9 mouse cellular contexts compared by ENCODE assay signal in genomic region chr10:122856040-122856764, GRCm38 (mm10).
DNase-seq lines count a peak whose midpoint lies in the region; ATAC-seq lines count a peak whose summit lies in the region.
"Had no signal": no experiment of that assay in that cellular context is flagged by ENCODE, and none has a peak within 500 bp of the region (broad histone marks: within the 10 kb centered on the region; RNA-seq: fewer than 3 reads in every experiment).

No protein-coding gene starts in this region.

- H3K4me3 ChIP-seq in hindbrain, embryonic 15.5 days = no peak overlapping the region
- H3K4me3 ChIP-seq in hindbrain, embryonic 10.5 days = no peak overlapping the region
- no peak overlapping the region for H3K4me3 ChIP-seq in heart, embryonic 16.5 days (ENCODE audit: low read length)
- no peak overlapping the region for H3K4me3 ChIP-seq in limb, embryonic 10.5 days

- H3K27me3 ChIP-seq in hindbrain, embryonic 15.5 days = no peaks in the 10 kb centered on the region
- H3K27me3 ChIP-seq in hindbrain, embryonic 10.5 days (ENCODE audit: insufficient read depth, poor library complexity, severe bottlenecking) = no peaks in the 10 kb centered on the region
- no peaks in the 10 kb centered on the region for H3K27me3 ChIP-seq in heart, embryonic 16.5 days (ENCODE audit: control insufficient read depth, insufficient read depth, low read length)
- H3K27me3 ChIP-seq in limb, embryonic 10.5 days (ENCODE audit: low read depth, poor library complexity, severe bottlenecking) = no peaks in the 10 kb centered on the region

- H3K36me3 ChIP-seq in hindbrain, embryonic 15.5 days = no peaks in the 10 kb centered on the region
- no peaks in the 10 kb centered on the region for H3K36me3 ChIP-seq in hindbrain, embryonic 10.5 days
- no peaks in the 10 kb centered on the region for H3K36me3 ChIP-seq in heart, embryonic 16.5 days (ENCODE audit: control insufficient read depth, insufficient read depth)
- no peaks in the 10 kb centered on the region for H3K36me3 ChIP-seq in limb, embryonic 10.5 days

- 0 out of 2 replicates have a peak overlapping the region, but pooled peaks have one; percentile 14 for H3K27ac ChIP-seq in hindbrain, embryonic 15.5 days (replicated peaks)
- H3K27ac ChIP-seq in hindbrain, embryonic 10.5 days = no peak overlapping the region
- H3K27ac ChIP-seq in heart, embryonic 16.5 days (ENCODE audit: low read length) = peak overlapping the region; percentile 86
- peak overlapping the region; percentile 50; the same call in 1 of the 2 replicates for H3K27ac ChIP-seq in limb, embryonic 10.5 days

- 72% methylated on average over 17 of the region's 17 CpGs for WGBS in hindbrain, embryonic 15.5 days
- WGBS in hindbrain, embryonic 10.5 days = 83% methylated on average over 17 of the region's 17 CpGs
- 61% methylated on average over 17 of the region's 17 CpGs for WGBS in heart, embryonic 16.5 days
- WGBS in limb, embryonic 10.5 days = 83% methylated on average over 17 of the region's 17 CpGs

- H3K9ac ChIP-seq in hindbrain, embryonic 15.5 days = no peak overlapping the region
- H3K9ac ChIP-seq in heart, embryonic 16.5 days (ENCODE audit: low read length) = peak overlapping the region; percentile 20

- DNase-seq in hindbrain, embryonic 10.5 days (ENCODE audit: low spot score) = no peak
- no peak for DNase-seq in limb, embryonic 10.5 days (ENCODE audit: low spot score)
- DNase-seq in cerebellum, adult 11-12 months = no peak
- DNase-seq in cerebellum, adult 9-10 months = no peak

- H3K4me1 ChIP-seq in hindbrain, embryonic 15.5 days (replicated peaks) = peaks cover 8% of the 10 kb centered on the region; the same call in 1 of the 2 replicates
- H3K4me1 ChIP-seq in hindbrain, embryonic 10.5 days (replicated peaks) = peaks cover 34% of the 10 kb centered on the region
- peaks cover 44% of the 10 kb centered on the region for H3K4me1 ChIP-seq in heart, embryonic 16.5 days (ENCODE audit: control insufficient read depth, insufficient read depth, low read length)
- peaks cover 21% of the 10 kb centered on the region for H3K4me1 ChIP-seq in limb, embryonic 10.5 days

- no peaks in the 10 kb centered on the region for H3K9me3 ChIP-seq in hindbrain, embryonic 15.5 days
- H3K9me3 ChIP-seq in hindbrain, embryonic 10.5 days = no peaks in the 10 kb centered on the region
- H3K9me3 ChIP-seq in heart, embryonic 16.5 days (replicated peaks; ENCODE audit: control insufficient read depth, low read length) = no peaks in the 10 kb centered on the region
- H3K9me3 ChIP-seq in limb, embryonic 10.5 days (replicated peaks) = no peaks in the 10 kb centered on the region

- H3K4me2 ChIP-seq in hindbrain, embryonic 15.5 days = no peak overlapping the region
- no peak overlapping the region for H3K4me2 ChIP-seq in heart, embryonic 16.5 days (ENCODE audit: low read depth, low read length)
- H3K4me2 ChIP-seq: liver, embryonic 11.5 days had no signal

- ATAC-seq in hindbrain, embryonic 15.5 days (ENCODE audit: low FRiP score, low read depth) = no peak
- ATAC-seq in common myeloid progenitor, adult 5-6 weeks (replicated peaks; ENCODE audit: low read depth, poor library complexity, severe bottlenecking) = 0 out of 2 replicates have a peak, but pooled peaks have one; percentile 32
- ATAC-seq in heart, embryonic 16.5 days (replicated peaks; ENCODE audit: extremely low read depth, insufficient read depth, low FRiP score) = no peak
- no peak for ATAC-seq in activated CD4-positive, CD25-positive, alpha-beta regulatory T cell, adult 4 months
